10 mouse cellular contexts compared by ENCODE assay signal in the genomic region with DNA sequence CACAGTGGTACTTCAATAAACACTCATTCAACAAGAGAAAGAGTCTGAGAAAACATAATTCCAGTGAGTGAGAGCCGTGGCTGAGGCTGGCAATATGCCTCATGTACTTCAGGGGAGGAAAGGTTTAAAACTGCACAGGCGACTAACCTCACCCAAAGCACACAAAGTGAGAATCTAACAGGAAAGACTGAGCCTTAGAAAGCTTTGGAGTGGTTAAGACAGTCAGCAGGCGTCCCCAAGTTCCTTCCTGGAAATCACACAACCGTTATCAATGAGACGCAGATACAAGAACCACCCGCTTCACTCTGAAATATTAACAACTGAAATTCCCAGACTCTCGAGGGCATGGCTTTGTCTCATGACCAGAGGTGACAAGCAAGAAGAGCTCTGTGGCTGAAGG. TPM values are rescaled to one million over a fixed set of nuclear protein-coding genes. Genes with fewer than 3 reads are reported as not detected.
DNase-seq lines count a peak whose midpoint lies in the region; ATAC-seq and TF ChIP-seq lines count a peak whose summit lies in the region.
"Had no signal": no experiment of that assay in that cellular context is flagged by ENCODE, and none has a peak within 500 bp of the region (broad histone marks: within the 10 kb centered on the region; RNA-seq: fewer than 3 reads in every experiment).

No protein-coding gene starts in this region.

- H3K36me3 ChIP-seq in lung, embryonic 14.5 days (ENCODE audit: insufficient read depth), result no peaks in the 10 kb centered on the region
- H3K36me3 ChIP-seq in heart, postnatal 0 days (replicated peaks; ENCODE audit: control insufficient read depth, insufficient read depth, low read length), result no peaks in the 10 kb centered on the region
- H3K36me3 ChIP-seq in small intestine, adult 2 months (ENCODE audit: control insufficient read depth, insufficient read depth, low read length), result peaks cover 48% of the 10 kb centered on the region

- H3K9me3 ChIP-seq in lung, embryonic 14.5 days (ENCODE audit: low read depth, low read length), result no peaks in the 10 kb centered on the region
- no peaks in the 10 kb centered on the region for H3K9me3 ChIP-seq in heart, postnatal 0 days (replicated peaks; ENCODE audit: control insufficient read depth, low read length)
- H3K9me3 ChIP-seq: forebrain, embryonic 13.5 days had no signal

- TF ChIP-seq EP300 in heart, postnatal 0 days (IDR thresholded peaks at IDR 0.05; ENCODE audit: low read depth), result no peak

- intact Hi-C loops in left cerebral cortex, adult 2 months (cut with DNase I), result loop anchor here (5.0 kb wide), 1 partner anchor 154 kb away; no protein-coding TSS in a partner anchor
- intact Hi-C loops in left cerebral cortex, postnatal 14 days (cut with DNase I), result loop anchor here (5.0 kb wide), 1 partner anchor 154 kb away; no protein-coding TSS in a partner anchor

- no peak overlapping the region for H3K4me3 ChIP-seq in lung, embryonic 14.5 days (ENCODE audit: low read depth, low read length)
- H3K4me3 ChIP-seq in heart, postnatal 0 days (ENCODE audit: low read depth, low read length), result peak overlapping the region; percentile 26; the same call in 1 of the 2 replicates
- no peak overlapping the region for H3K4me3 ChIP-seq in small intestine, adult 2 months (ENCODE audit: low read depth, low read length)
- H3K4me3 ChIP-seq in left cerebral cortex, adult 2 months, result no peak overlapping the region
- H3K4me3 ChIP-seq: forebrain, embryonic 13.5 days had no signal

- ATAC-seq in lung, embryonic 14.5 days (ENCODE audit: insufficient read depth), result no peak; the same call in 1 of the 2 replicates
- no peak for ATAC-seq in heart, postnatal 0 days (ENCODE audit: insufficient read depth, low read depth)
- ATAC-seq: forebrain, embryonic 13.5 days had no signal

- no peak for TF ChIP-seq CTCF in lung, embryonic 14.5 days (IDR thresholded peaks at IDR 0.05; ENCODE audit: low read depth)
- no peak for TF ChIP-seq CTCF in brain, embryonic 14.5 days (IDR thresholded peaks at IDR 0.05; ENCODE audit: borderline replicate concordance, extremely low read depth, insufficient read depth, insufficient read length)
- TF ChIP-seq CTCF in heart, postnatal 0 days (IDR thresholded peaks at IDR 0.05; ENCODE audit: low read depth), result no peak
- TF ChIP-seq CTCF in small intestine, adult 2 months (IDR thresholded peaks at IDR 0.05; ENCODE audit: extremely low read depth, insufficient read length, insufficient replicate concordance, low read depth, low read length), result no peak
- no peak for TF ChIP-seq CTCF in left cerebral cortex, adult 2 months (IDR thresholded peaks at IDR 0.05)

- DNase-seq in lung, embryonic 14.5 days, result peak; percentile 28
- no peak for DNase-seq in lung, postnatal 25 days (ENCODE audit: low spot score)
- DNase-seq in brain, embryonic 14.5 days (ENCODE audit: low read depth), result peak; percentile 13
- no peak for DNase-seq in heart, postnatal 0 days (ENCODE audit: low spot score)
- no peak for DNase-seq in left cerebral cortex, adult 2 months (ENCODE audit: extremely low spot score in 1 of 2, low spot score in 2 of 2)
- no peak for DNase-seq in left cerebral cortex, postnatal 14 days (ENCODE audit: low spot score in 2 of 2)
- no peak for DNase-seq in layer of hippocampus, adult 8-10 months (ENCODE audit: low spot score in 2 of 2)
- DNase-seq: cerebellum, adult 9-11 months had no signal

- H3K4me2 ChIP-seq in lung, embryonic 14.5 days, result peak overlapping the region; percentile 38
- peak overlapping the region; percentile 56 for H3K4me2 ChIP-seq in heart, postnatal 0 days (ENCODE audit: low read depth, low read length)
- H3K4me2 ChIP-seq: forebrain, embryonic 13.5 days had no signal

- H3K27ac ChIP-seq in lung, embryonic 14.5 days (ENCODE audit: low read depth), result peak overlapping the region; percentile 42; the same call in 1 of the 2 replicates
- peak overlapping the region; percentile 51 for H3K27ac ChIP-seq in heart, postnatal 0 days (ENCODE audit: low read depth)
- H3K27ac ChIP-seq in small intestine, adult 2 months (ENCODE audit: insufficient read depth, low read depth, low read length), result peak overlapping the region; percentile 67
- no peak overlapping the region for H3K27ac ChIP-seq in left cerebral cortex, adult 2 months
- H3K27ac ChIP-seq: forebrain, embryonic 13.5 days had no signal

- no peak for TF ChIP-seq POLR2A in brain, embryonic 14.5 days (IDR thresholded peaks at IDR 0.05; ENCODE audit: borderline replicate concordance, extremely low read depth, insufficient read depth, insufficient read length, poor library complexity, severe bottlenecking)
- no peak for TF ChIP-seq POLR2A in small intestine, adult 2 months (IDR thresholded peaks at IDR 0.05; ENCODE audit: low read depth, low read length)

- WGBS in lung, embryonic 14.5 days, result 26% methylated on average over 7 of the region's 7 CpGs
- WGBS in heart, postnatal 0 days, result 15% methylated on average over 7 of the region's 7 CpGs
- 57% methylated on average over 7 of the region's 7 CpGs for WGBS in small intestine, adult 2 months

- H3K4me1 ChIP-seq in lung, embryonic 14.5 days (ENCODE audit: insufficient read depth), result no peaks in the 10 kb centered on the region
- peaks cover 8% of the 10 kb centered on the region; the same call in 1 of the 2 replicates for H3K4me1 ChIP-seq in heart, postnatal 0 days (ENCODE audit: control insufficient read depth, insufficient read depth)
- H3K4me1 ChIP-seq in small intestine, adult 2 months (ENCODE audit: control insufficient read depth, insufficient read depth, insufficient read length, low read length), result peaks cover 7% of the 10 kb centered on the region
- H3K4me1 ChIP-seq: forebrain, embryonic 13.5 days had no signal

- H3K9ac ChIP-seq in lung, embryonic 14.5 days, result no peak overlapping the region
- peak overlapping the region; percentile 54 for H3K9ac ChIP-seq in heart, postnatal 0 days (replicated peaks; ENCODE audit: low read depth, low read length)
- H3K9ac ChIP-seq: forebrain, embryonic 13.5 days had no signal

- H3K27me3 ChIP-seq in lung, embryonic 14.5 days (ENCODE audit: insufficient read depth, low read length), result no peaks in the 10 kb centered on the region
- H3K27me3 ChIP-seq in heart, postnatal 0 days (ENCODE audit: control insufficient read depth, insufficient read depth, low read length), result no peaks in the 10 kb centered on the region
- no peaks in the 10 kb centered on the region for H3K27me3 ChIP-seq in small intestine, adult 2 months (ENCODE audit: control insufficient read depth, insufficient read depth, low read length)
- H3K27me3 ChIP-seq: forebrain, embryonic 13.5 days had no signal

RNA-seq across cellular contexts. Expression of gene Unc50, which starts 48.5 kb away (rescaled TPM):
- 129 and 135 TPM in 2 replicates for polyA plus RNA-seq in lung, embryonic 14.5 days (2014; fragmentation: Nextera tagmentation; extraction: Ambion mirVana)
- polyA plus RNA-seq in brain, embryonic 14.5 days (2012; rRNA removed), result 76.7 and 112 TPM in 2 replicates
- total RNA-seq in heart, postnatal 0 days (2014; rRNA removed; ENCODE audit: low replicate concordance), result 57.6 and 83.8 TPM in 2 replicates
- 78.7 and 83.3 TPM in 2 replicates for polyA plus RNA-seq in heart, postnatal 0 days (2015; fragmentation: Nextera tagmentation; extraction: Ambion mirVana)
- 15.6 and 36.6 TPM in 2 replicates for polyA plus RNA-seq in small intestine, adult 2 months (2012; rRNA removed)
- total RNA-seq in left cerebral cortex, adult 2 months (2021), result 10 to 100 TPM; 55.5 to 59.7 TPM
- total RNA-seq in left cerebral cortex, postnatal 14 days (2021), result 10 to 100 TPM; 60.1 to 61.2 TPM
- total RNA-seq in layer of hippocampus, adult 8-10 months (2022), result 10 to 100 TPM; 50.1 to 60.1 (median 56.9) TPM

RNA-seq across cellular contexts. Expression of gene Coa5, which starts 48.5 kb away (rescaled TPM):
- 49.5 and 51.6 TPM in 2 replicates for polyA plus RNA-seq in lung, embryonic 14.5 days (2014; fragmentation: Nextera tagmentation; extraction: Ambion mirVana)
- polyA plus RNA-seq in brain, embryonic 14.5 days (2012; rRNA removed), result 50.0 and 59.8 TPM in 2 replicates
- total RNA-seq in heart, postnatal 0 days (2014; rRNA removed; ENCODE audit: low replicate concordance), result 48.9 and 65.0 TPM in 2 replicates
- 55.3 and 60.1 TPM in 2 replicates for polyA plus RNA-seq in heart, postnatal 0 days (2015; fragmentation: Nextera tagmentation; extraction: Ambion mirVana)
- polyA plus RNA-seq in small intestine, adult 2 months (2012; rRNA removed), result 18.6 and 30.0 TPM in 2 replicates
- 10 to 100 TPM; 63.5 to 64.2 TPM for total RNA-seq in left cerebral cortex, adult 2 months (2021)
- 10 to 100 TPM; 44.9 to 45.1 TPM for total RNA-seq in left cerebral cortex, postnatal 14 days (2021)
- total RNA-seq in layer of hippocampus, adult 8-10 months (2022), result 10 to 100 TPM; 61.1 to 67.4 (median 63.8) TPM

Comparison
In these comparisons a context has a peak if more than half of its experiments do, and no peak if none do; other contexts are left out.
1. DNase-seq: peak in lung, embryonic 14.5 days (single experiment) and brain, embryonic 14.5 days (single experiment); none in lung, postnatal 25 days (single experiment), heart, postnatal 0 days (single experiment), left cerebral cortex, adult 2 months (0 of 2), left cerebral cortex, postnatal 14 days (0 of 2) and layer of hippocampus, adult 8-10 months (0 of 2).